Mouse (Mus musculus): ENCODE results near the gene Clec14a.

Clec14a gene

GRCm38 (mm10) chr12:58268563-58269501 lies at the start of gene Clec14a:
Clec14a (minus strand) TSS chr12:58269290.
- peak; percentile 19 for DNase-seq (ENCODE audit: low spot score)

GRCm38 (mm10) chr12:58307835-58308234 lies 38.7 kb upstream of the Clec14a start:
- no peak for DNase-seq (ENCODE audit: low spot score)

- DNase-seq (ENCODE audit: low spot score) = peak; percentile 46
These were observed 37.3 kb upstream of the Clec14a start for GRCm38 (mm10) chr12:58306402-58306801.

- DNase-seq (ENCODE audit: low spot score) = no peak
These were observed 36.5 kb upstream of the Clec14a start for GRCm38 (mm10) chr12:58305567-58305966.

DNA sequence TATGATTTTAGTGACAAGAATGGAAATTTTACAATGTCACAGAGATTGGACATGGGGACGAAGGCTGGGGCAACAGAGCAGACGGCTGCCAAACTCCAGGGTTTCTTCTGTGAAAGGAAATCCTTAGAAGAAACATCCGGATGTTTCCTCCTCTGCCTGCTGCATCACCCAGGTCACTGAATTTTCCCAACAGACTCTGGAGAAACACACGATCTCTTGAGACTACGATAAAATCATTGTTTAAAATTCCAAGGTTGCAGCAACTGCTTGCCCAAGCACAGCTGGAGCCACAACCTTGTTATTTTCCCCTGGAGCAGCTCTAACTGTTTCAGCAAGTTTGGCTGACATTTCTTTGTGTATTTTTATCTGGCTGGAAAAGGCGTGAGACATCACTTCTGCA lies 27.9 kb upstream of the Clec14a start:
- DNase-seq (ENCODE audit: low spot score) = no peak

DNA sequence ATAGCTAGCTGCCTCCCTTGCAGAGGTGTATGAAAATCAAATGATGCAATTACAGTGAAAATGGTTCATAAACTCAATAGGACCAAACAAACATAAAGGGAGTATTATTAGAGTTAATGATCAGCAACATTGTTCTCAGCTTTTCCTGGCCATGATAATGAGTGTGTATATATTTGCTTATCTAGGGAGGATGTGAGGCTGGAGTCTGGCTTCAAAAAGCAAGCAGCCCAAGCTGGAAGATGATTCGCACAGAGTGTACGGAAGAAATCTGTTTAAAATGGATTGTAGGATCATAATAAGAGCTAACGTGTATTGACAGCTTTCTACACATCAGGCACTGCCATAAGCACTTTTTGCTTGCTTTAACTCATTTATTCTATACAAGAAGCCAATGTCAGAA lies 16.8 kb upstream of the Clec14a start:
- DNase-seq (ENCODE audit: low spot score) = no peak

- DNase-seq (ENCODE audit: low spot score) = no peak
These were observed 1.4 kb upstream of the Clec14a start for GRCm38 (mm10) chr12:58270520-58270919.

DNA sequence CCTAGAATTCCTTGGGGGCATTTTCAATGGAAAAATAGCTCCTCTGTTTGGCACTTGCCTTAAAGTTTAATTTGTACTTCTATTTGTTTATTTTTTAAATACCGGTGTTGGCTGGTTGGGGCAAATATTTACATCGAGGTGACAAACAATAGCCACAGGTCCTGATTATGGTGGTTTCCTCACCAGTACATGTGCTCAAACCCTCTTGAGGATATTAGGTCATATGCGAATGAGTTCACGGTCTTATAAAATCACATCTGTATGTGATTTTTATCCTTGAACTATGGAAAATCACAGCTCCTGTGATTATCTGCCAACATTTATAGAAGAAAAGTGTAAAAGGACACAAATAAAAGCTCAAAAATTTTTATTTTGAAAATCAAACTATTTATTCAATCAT lies 415 bp upstream of the Clec14a start:
- DNase-seq (ENCODE audit: low spot score) = no peak

GRCm38 (mm10) chr12:58268186-58268562 lies 916 bp downstream of the Clec14a start:
- peak; percentile 3 for DNase-seq (ENCODE audit: low spot score)

DNA sequence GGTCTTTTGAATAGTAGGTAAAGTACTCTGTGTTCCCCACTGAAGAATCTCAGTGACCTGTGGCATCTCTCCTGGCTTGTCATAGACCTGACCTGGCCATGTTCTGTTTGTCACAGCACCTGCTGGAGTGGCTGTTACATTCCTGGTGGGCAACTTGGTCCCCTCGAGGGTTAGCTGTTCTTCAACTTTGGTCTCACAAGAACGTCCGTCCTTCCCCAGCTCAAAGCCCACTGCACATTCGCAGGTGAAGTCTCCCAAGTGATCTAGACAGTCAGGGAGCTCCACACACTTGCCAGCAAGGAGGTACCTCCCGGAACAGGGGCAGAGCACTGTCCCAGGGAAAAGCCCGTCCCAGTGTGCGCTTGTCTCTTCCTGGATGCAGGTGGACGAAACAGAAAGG lies 1.3 kb downstream of the Clec14a start:
- no peak for DNase-seq (ENCODE audit: low spot score)

GRCm38 (mm10) chr12:58251901-58252300 lies 17.2 kb downstream of the Clec14a start:
- no peak for DNase-seq (ENCODE audit: low spot score)

DNA sequence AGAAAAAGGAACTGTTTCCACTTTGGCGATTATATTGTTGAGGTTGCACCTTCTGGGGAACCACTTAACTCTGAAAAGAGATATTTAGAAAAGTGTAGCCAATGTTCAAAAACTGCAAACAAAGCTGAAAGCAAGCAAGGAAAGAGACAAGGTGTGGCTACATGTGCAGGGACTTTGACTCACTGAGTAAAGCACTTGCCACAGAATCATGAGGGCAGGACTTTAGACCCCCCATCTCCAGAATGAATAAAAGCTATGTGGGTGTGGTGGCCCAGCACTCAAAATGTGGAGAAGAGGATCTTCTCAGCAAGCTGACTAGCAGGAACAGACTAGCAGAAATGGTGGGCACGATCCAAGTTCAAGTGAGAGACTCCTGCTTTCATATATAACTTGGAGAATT lies 36.6 kb downstream of the Clec14a start:
- DNase-seq (ENCODE audit: low spot score) = no peak

DNA sequence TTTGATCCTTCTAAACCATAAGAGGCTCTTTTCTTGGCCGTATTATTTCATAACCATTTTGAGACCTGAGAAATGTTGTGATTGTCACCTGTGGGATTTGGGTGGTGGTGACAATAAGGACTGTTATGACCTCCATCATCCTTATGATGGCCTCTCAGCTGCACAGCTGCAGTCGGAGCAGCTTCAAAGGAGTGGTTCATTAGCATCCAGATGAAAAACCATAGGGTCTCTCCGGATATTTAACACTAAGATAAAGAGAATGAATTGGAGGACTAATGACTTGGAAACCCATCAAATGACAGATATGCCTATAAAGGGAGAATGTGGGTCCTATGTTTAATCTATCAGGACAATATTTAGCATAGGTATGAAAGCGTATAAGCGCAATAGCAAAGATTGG lies 43.4 kb downstream of the Clec14a start:
- no peak for DNase-seq (ENCODE audit: low spot score)

DNA sequence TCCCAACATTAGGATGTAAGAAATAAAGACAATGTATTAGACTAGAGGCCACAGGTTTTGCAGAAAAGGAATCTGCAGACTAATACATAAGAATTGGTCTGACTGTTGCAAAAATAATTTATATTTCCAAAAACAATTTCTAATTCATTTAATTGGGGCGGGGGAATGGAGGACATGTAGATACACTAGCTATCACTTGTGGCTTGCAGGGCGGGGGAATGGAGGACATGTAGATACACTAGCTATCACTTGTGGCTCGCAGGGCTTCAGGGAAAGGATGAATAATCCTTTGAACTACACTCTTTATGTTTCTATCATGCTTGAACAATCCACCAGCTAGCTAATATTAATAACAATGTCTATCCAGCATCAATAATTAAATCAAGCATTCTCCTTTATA lies 50.0 kb downstream of the Clec14a start:
- DNase-seq (ENCODE audit: low spot score) = no peak

- no peak for DNase-seq (ENCODE audit: low spot score)
These were observed 52.9 kb downstream of the Clec14a start for GRCm38 (mm10) chr12:58216218-58216617.

Data from urinary bladder, postnatal 14 days (tissue).